Mouse (Mus musculus) midbrain, embryonic 12.5 days (tissue): ENCODE measurements around the gene Lingo1. TPM values are rescaled to one million over a fixed set of nuclear protein-coding genes. Genes with fewer than 3 reads are reported as not detected.

Source experiments
- ATAC-seq: fragments of 200-750 bp; cut with Nextera tagmentation; 2 replicates; pipeline ENCODE4 v1.8.0; 2017; ENCODE audit warnings: low read depth, moderate TSS enrichment, moderate library complexity; ENCODE audit not compliant: low FRiP score
- H3K27ac ChIP-seq: fragments of 300-500 bp; sonication (generic); replicated peaks from 2 replicates; pipeline ENCODE4 v1.5.1; 2016; ENCODE audit warnings: mild to moderate bottlenecking
- H3K27me3 ChIP-seq: fragments of 300-500 bp; sonication (generic); 2 replicates; pipeline ENCODE4 v1.6.1; 2016; ENCODE audit warnings: mild to moderate bottlenecking
- H3K36me3 ChIP-seq: fragments of 300-500 bp; sonication (generic); 2 replicates; pipeline ENCODE4 v1.6.1; 2016
- H3K4me1 ChIP-seq: fragments of 300-500 bp; sonication (generic); 2 replicates; pipeline ENCODE4 v1.6.1; 2016
- H3K4me2 ChIP-seq: fragments of 300-500 bp; sonication (generic); replicated peaks from 2 replicates; pipeline ENCODE4 v1.6.1; 2016; ENCODE audit warnings: mild to moderate bottlenecking, moderate library complexity
- H3K4me3 ChIP-seq: fragments of 300-500 bp; sonication (generic); 2 replicates; pipeline ENCODE4 v1.5.1; 2016; ENCODE audit warnings: mild to moderate bottlenecking
- H3K9ac ChIP-seq: fragments of 300-500 bp; sonication (generic); replicated peaks from 2 replicates; pipeline ENCODE4 v1.6.1; 2016; ENCODE audit warnings: mild to moderate bottlenecking, moderate library complexity
- H3K9me3 ChIP-seq: fragments of 300-500 bp; sonication (generic); 2 replicates; pipeline ENCODE4 v1.6.1; 2016; ENCODE audit warnings: mild to moderate bottlenecking
- WGBS: fragments of 180-500 bp; shearing (Covaris S2); methylation state at CpG from one replicate; pipeline ENCODE4 v1.1.7; 2016; 5-methylcytosine and 5-hydroxymethylcytosine counted together
- polyA plus RNA-seq: library from polyadenylated mRNA; unstranded; fragments of >200 nt; fragmentation: Nextera tagmentation; extraction: Ambion mirVana; gene quantifications from 2 replicates; pipeline ENCODE4 v1.2.1, GENCODE M21; 2016

Gene Lingo1
- polyA plus RNA-seq, 1 experiment from 2014 or later: 19.6 TPM

DNA sequence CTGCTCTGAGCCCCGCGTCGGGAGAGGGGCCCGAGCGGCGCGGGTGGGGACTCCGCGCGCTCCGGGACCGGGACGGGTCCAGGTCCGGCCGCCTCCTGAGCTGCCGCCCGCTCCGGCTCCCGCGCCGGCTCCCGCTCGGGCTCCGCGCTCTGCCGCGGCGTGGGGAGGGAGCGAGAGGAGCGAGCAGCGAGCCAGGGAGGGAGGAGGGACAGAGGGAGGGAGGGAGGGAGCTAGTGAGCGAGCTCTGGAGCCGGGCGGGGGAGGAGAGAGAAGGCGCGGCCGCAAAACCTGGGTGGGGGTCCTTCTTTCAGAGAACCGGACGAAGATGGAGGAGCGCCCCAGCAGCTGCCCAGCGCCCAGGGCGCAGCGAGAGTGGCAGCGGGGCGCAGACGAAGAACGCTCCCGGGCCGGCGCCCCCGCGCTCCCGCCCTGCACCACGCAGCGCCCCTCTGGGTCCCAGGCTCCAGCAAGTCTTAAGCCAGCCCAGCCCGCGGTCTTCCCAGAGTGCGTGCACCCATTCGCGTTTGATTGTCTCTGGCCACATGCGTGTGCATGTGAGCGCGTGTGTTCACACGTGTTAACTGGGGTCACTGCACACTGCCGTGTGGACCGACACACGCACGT, 160.7 kb downstream of the Lingo1 start:
- Histone ChIP-seq H3K4me2 (peak overlapping the region; percentile 98), H3K27me3 (peaks cover 61% of the 10 kb centered on the region), H3K27ac (peak overlapping the region; percentile 89), H3K4me3 (peak overlapping the region; percentile 72), H3K36me3 (no peaks in the 10 kb centered on the region), H3K4me1 (peaks cover 28% of the 10 kb centered on the region), H3K9ac (peak overlapping the region; percentile 89), H3K9me3 (no peaks in the 10 kb centered on the region)
- peak; percentile 67 for ATAC-seq
- WGBS: under 1% methylated on average over 60 of the region's 68 CpGs

DNA sequence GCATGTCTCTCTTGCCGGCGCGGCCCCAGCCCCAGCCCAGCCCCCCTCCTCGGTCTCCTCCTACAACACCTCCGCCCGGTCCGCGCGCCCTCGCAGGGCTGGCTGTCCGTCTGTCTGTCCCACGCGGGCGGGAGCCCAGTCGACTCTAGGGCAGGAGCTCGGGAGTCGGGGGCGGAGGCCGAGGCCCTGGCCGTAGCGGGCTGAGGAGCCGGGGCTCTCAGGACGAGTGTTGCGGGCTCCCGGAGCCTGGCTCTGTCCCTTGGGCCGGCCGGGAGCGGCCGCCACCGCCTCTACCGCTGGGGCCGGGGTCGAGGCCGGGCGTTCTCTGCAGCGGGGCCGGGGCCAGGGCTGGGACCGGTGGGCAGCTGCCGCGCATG, 161.2 kb downstream of the Lingo1 start:
- Histone ChIP-seq H3K9me3 (no peaks in the 10 kb centered on the region), H3K4me1 (peaks cover 28% of the 10 kb centered on the region), H3K27me3 (peaks cover 61% of the 10 kb centered on the region), H3K9ac (peak overlapping the region; percentile 89), H3K27ac (peak overlapping the region; percentile 89), H3K4me2 (peak overlapping the region; percentile 98), H3K36me3 (no peaks in the 10 kb centered on the region), H3K4me3 (peak overlapping the region; percentile 72)
- ATAC-seq: peak; percentile 13
- WGBS: under 1% methylated on average over 38 of the region's 40 CpGs

DNA sequence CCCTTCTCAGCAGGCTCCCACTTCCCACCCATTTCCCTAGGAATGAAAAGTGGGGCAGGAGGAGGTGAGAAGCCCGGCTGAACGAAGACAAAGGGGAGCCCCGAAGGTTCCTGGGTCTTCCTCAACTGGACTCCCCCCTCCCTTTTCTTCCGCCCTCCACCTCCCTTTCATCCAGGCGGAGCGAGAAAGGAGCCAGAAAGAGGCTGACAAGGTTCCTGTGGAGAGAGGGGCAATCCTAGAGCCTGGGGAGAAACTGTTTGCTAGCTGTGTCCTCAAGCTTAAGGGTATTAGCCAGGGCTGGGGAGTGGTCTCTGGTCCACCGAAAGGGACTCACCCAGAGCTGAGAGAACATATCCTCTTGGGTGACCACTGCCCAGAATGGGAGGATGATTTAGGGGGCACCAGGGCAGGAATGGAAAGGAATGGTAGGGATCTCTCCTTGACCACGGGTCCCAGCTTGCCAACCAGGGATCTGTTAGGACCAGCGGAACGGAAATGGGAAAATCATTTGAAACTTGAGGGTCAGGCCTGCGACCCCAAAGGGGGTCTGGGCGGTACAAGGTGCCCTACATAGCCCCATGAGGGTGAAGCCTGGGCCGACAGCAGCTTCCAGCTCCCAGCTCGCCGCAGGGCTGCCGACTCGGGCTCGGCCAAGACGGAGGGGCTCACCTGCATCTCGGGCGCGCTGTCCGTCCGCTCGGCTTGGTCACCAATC, 161.7 kb downstream of the Lingo1 start:
- Histone ChIP-seq H3K27me3 (peaks cover 61% of the 10 kb centered on the region), H3K9ac (peak overlapping the region; percentile 89), H3K4me3 (peak overlapping the region; percentile 72), H3K4me1 (peaks cover 28% of the 10 kb centered on the region), H3K9me3 (no peaks in the 10 kb centered on the region), H3K4me2 (peak overlapping the region; percentile 98), H3K36me3 (no peaks in the 10 kb centered on the region), H3K27ac (peak overlapping the region; percentile 89)
- no peak; the same call in 1 of the 2 replicates for ATAC-seq
- 1% methylated on average over 25 of the region's 25 CpGs for WGBS

DNA sequence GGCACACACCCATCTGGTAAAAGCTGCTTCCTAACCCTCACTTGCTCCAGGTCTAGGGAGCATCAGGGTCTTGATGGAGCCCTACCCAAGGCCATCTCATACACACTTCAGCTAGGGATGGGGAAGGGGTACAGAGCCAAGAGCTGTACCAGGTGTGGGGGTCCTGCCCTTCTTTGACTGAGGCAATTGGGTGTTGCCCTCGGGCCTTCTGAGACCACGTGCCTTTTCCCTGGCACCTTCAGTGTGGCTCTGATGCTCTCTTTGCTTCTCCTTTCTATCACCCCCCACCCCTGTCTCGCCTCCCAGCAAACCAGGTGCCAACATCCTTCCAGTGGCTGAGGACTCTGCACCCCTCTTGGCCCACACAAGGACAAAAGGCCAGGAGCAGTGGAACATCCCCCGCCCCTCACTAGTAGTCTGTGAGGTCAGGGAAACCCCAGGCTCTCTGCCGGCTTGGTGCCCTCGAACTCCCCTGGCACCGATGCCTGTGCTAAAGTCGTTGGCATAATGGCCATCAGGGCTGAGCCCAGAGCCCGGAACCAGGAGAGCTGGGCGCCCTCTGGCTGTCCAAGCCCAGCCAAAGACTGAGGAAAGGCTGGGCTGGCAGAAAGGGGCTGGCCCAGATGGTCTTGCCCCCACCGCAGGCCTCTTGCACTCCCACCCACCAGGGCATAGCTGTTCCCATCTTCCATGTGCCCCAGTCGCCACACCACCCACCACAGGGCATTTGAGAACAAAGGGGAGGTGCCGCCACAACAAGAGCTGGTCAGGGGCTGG, 162.6 kb downstream of the Lingo1 start:
- Histone ChIP-seq H3K4me2 (peak overlapping the region; percentile 98), H3K27me3 (peaks cover 55% of the 10 kb centered on the region), H3K4me1 (peaks cover 28% of the 10 kb centered on the region), H3K36me3 (no peaks in the 10 kb centered on the region), H3K9ac (peak overlapping the region; percentile 89), H3K27ac (peak overlapping the region; percentile 89), H3K9me3 (no peaks in the 10 kb centered on the region), H3K4me3 (peak overlapping the region; percentile 72)
- WGBS: 34% methylated on average over 13 of the region's 13 CpGs
- ATAC-seq: peak; percentile 8; the same call in 1 of the 2 replicates

DNA sequence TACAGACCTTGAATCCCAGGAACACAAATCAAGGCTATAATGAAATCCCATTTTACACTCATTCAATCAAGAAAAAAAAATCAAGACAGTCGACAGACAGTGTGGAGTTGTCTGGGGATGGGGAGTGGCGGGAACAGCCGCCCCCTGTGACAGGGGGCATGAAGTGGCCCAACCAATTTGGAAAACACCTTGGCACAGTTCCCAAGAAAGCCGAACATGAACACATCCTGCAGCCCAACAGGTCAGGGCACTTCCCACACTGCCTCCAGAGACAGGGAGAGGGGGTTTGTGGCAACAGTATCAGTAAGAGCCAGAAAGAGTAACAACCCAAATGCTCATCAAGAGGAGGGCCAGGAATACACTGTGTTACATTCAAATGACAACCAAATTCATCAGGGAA, 165.3 kb downstream of the Lingo1 start:
- no peak for ATAC-seq
- 79% methylated on average over 4 of the region's 4 CpGs for WGBS

DNA sequence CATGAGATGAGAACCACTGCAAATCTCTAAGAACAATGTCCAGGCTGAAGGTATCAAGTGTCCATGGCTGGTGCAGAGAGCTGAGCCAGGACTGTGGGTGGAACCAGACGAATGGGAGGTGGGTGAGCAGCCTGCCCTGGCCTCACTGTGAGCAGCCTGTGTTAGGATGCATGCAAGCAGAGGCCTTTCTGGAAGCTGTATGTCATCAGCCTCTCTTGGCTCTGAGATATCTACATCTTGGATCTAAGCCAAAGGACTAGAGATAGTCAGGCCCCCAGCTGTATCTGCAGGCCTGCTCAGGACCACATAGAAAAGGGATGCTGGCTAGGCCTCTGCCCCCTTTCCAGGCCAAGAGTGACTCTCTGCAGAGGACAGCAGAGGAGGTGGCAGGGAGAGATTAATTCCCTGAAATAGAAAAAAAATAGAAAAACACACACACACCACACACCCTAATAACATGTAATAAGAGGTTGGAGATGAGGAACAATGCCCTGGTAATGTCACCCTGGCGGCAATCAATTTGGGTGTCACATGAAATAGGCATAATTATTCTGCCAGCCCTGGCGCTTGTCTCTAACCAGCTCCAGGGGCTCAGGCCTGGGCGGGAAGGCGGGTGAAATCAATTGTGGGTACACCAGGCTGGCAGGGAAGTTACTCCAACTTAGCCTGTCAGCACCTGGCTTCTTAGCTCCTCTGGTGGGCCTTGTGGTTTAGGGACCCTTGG, 166.4 kb downstream of the Lingo1 start:
- Histone ChIP-seq H3K4me2 (no peak overlapping the region), H3K9ac (no peak overlapping the region), H3K4me1 (peaks cover 20% of the 10 kb centered on the region), H3K27me3 (peaks cover 29% of the 10 kb centered on the region), H3K4me3 (no peak overlapping the region), H3K27ac (no peak overlapping the region), H3K9me3 (no peaks in the 10 kb centered on the region), H3K36me3 (no peaks in the 10 kb centered on the region)
- 83% methylated on average over 5 of the region's 5 CpGs for WGBS
- no peak for ATAC-seq

More for the DNA sequence above, 165.3 kb downstream of the Lingo1 start:
- Histone ChIP-seq H3K9me3 (no peaks in the 10 kb centered on the region), H3K9ac (no peak overlapping the region), H3K4me2 (no peak overlapping the region), H3K4me3 (no peak overlapping the region), H3K4me1 (peaks cover 21% of the 10 kb centered on the region), H3K27ac (no peak overlapping the region), H3K27me3 (peaks cover 33% of the 10 kb centered on the region), H3K36me3 (no peaks in the 10 kb centered on the region)

DNA sequence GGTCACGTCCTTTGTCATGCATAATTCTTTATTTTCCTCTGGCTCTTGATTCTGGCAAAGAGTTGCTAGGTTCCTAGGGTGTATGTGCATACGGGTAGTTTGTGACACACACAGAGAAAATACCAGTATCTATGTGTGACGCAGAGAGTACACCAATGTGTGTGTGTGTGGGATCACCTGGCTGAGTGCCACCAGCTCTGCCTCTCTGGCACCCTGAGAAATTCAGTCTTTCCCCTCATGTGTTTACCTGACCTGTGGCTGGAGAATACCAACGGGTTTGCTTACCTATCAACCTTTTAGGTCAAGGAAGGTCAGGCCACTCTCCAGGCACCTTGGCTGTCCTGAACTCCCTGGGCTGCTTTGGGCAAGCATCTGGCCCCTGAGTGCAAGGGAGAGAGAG, 169.0 kb downstream of the Lingo1 start:
- no peak overlapping the region for H3K4me3 ChIP-seq
- H3K9ac ChIP-seq: no peak overlapping the region
- H3K27ac ChIP-seq: no peak overlapping the region
- H3K4me1 ChIP-seq: peaks cover 7% of the 10 kb centered on the region; the same call in 1 of the 2 replicates
- H3K27me3 ChIP-seq: peaks cover 18% of the 10 kb centered on the region
- no peak for ATAC-seq
- no peaks in the 10 kb centered on the region for H3K9me3 ChIP-seq
- H3K4me2 ChIP-seq: no peak overlapping the region
- H3K36me3 ChIP-seq: no peaks in the 10 kb centered on the region
- WGBS: 72% methylated on average over 4 of the region's 4 CpGs

DNA sequence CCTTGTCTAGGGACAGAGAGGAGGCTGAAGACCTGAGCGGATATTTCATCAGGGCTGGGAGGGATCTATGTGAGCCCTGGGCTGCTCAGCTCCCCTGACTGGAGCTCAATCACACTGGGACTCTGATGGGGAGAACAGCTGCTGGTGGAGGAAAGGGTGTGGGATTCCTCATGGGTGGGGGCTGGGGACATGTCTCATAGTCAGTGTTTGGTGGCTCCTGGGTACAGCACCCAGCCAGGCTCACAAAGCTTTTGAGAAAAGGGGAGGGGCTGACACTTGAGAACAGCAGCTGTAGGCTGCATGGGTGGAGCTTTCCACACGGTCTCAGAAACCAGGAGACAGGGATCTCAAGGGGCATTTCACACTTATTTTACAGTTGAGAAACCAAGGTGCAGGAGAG, 171.3 kb downstream of the Lingo1 start:
- no peak overlapping the region for H3K27ac ChIP-seq
- ATAC-seq: 0 out of 2 replicates have a peak, but pooled peaks have one; percentile 44

DNA sequence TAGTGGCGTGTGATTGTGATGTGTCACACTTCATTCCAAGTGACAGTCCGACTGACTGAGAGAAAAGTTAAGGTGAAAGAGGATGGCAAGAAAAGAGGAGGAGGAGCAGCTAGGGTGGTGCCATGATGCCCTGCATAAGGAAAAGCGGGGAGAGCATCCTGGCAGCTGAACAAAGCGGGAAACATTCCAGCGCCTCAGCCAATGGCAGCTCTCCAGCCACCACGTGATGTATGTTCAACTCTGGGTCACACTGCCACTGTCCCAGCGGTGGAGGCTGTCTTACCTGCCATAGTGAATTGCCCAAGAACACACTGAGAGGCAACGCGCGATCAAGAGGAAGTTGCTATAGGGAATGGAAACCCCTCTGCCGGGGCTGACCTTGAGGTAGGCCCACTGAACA, 172.9 kb downstream of the Lingo1 start:
- Histone ChIP-seq H3K9ac (no peak overlapping the region), H3K4me1 (peaks cover 14% of the 10 kb centered on the region), H3K27me3 (peaks cover 50% of the 10 kb centered on the region), H3K27ac (no peak overlapping the region), H3K9me3 (no peaks in the 10 kb centered on the region), H3K4me2 (no peak overlapping the region), H3K4me3 (no peak overlapping the region), H3K36me3 (peaks cover 12% of the 10 kb centered on the region; the same call in 1 of the 2 replicates)
- ATAC-seq: no peak
- WGBS: 88% methylated on average over 11 of the region's 11 CpGs

More for the DNA sequence above, 171.3 kb downstream of the Lingo1 start:
- Histone ChIP-seq H3K4me1 (peaks cover 14% of the 10 kb centered on the region), H3K36me3 (peaks cover 8% of the 10 kb centered on the region; the same call in 1 of the 2 replicates), H3K4me2 (no peak overlapping the region), H3K4me3 (no peak overlapping the region), H3K9ac (no peak overlapping the region), H3K27me3 (peaks cover 38% of the 10 kb centered on the region), H3K9me3 (no peaks in the 10 kb centered on the region)
- WGBS: 38% methylated on average over 2 of the region's 2 CpGs

DNA sequence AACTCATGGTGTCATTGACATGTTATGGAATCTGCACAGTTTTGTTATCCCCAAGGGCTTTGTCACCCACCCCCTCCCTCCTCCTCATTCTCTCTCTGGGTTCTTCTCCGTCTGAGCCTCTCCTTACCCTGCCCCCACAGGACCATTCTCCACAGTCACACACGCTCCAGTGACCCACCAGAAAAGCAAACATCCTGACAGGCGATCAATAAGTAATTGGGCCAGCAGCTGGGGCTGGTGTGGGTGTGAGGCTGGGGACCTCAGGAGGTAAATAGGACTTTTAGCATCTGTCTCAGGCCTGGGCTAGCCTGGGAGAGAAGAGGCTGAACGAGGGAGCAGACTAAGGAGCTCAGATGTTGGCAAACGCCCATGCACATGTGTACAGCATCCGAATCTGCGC, 173.5 kb downstream of the Lingo1 start:
- Histone ChIP-seq H3K9me3 (no peaks in the 10 kb centered on the region), H3K27ac (no peak overlapping the region), H3K36me3 (peaks cover 12% of the 10 kb centered on the region; the same call in 1 of the 2 replicates), H3K9ac (no peak overlapping the region), H3K4me3 (no peak overlapping the region), H3K4me2 (no peak overlapping the region), H3K27me3 (peaks cover 52% of the 10 kb centered on the region), H3K4me1 (peaks cover 14% of the 10 kb centered on the region)
- ATAC-seq: no peak
- 67% methylated on average over 7 of the region's 7 CpGs for WGBS

DNA sequence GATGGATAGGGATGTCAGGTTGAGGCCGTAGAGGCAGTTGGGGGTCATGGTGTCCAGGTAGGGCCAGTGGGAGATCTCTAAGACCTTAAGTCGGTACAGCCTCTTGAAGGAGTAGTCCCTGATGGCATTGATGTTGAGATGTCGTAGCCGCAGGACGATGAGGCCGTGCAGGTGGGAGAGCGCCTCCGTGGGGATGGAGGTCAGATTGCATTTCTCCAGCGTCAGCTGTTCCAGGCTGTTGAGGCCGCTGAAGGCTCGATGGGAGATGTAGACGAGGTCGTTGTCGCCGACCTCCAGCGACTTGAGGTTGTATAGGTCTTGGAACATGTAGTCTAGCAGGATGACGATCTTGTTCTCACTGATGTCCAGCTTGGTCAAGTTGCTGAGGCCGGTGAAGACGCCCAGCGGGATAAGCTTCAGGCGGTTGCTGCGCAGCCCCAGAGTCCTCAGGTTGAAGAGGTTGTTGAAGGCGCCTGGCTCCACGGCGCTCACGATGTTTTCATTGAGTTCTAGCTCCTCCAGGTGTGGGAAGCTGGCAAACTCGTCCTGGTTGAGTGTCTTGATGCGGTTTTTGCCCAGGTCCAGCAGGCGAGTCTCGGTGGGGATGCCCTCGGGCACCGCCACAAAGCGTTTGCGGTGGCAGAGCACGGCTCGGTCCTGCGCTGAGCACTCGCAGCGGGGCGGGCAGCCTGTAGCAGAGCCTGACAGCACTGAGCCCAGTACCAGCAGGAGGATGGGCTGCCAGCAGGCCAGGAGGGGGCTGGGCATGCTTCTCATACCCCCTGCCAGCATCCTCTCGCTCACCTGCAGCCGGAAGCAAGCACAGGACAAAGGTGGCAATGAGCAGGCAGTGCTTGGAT, 175.5 kb downstream of the Lingo1 start:
- no peak overlapping the region for H3K4me2 ChIP-seq
- WGBS: 29% methylated on average over 42 of the region's 42 CpGs
- peaks cover 52% of the 10 kb centered on the region for H3K27me3 ChIP-seq
- no peak overlapping the region for H3K27ac ChIP-seq
- ATAC-seq: no peak
- H3K4me3 ChIP-seq: no peak overlapping the region
- peaks cover 12% of the 10 kb centered on the region; the same call in 1 of the 2 replicates for H3K36me3 ChIP-seq
- H3K9me3 ChIP-seq: no peaks in the 10 kb centered on the region
- H3K4me1 ChIP-seq: peaks cover 14% of the 10 kb centered on the region
- no peak overlapping the region for H3K9ac ChIP-seq
